Mouse (Mus musculus) heart, embryonic 15.5 days (tissue): ENCODE results near the gene Ivd. TPM values are rescaled to one million over a fixed set of nuclear protein-coding genes. Genes with fewer than 3 reads are reported as not detected.

Experiments used
- ATAC-seq: fragments of 200-750 bp; cut with Nextera tagmentation; replicated peaks from 2 replicates; pipeline ENCODE4 v1.8.0; 2017; ENCODE audit warnings: low read depth, moderate TSS enrichment; ENCODE audit not compliant: insufficient number of reproducible peaks, insufficient read depth, low FRiP score
- H3K27ac ChIP-seq: fragments of 300-500 bp; sonication (generic); 2 replicates; pipeline ENCODE4 v1.5.1; 2015; ENCODE audit warnings: mild to moderate bottlenecking, inconsistent platforms
- H3K27me3 ChIP-seq: fragments of 300-500 bp; sonication (generic); 2 replicates; pipeline ENCODE4 v1.6.1; 2015; ENCODE audit warnings: inconsistent platforms
- H3K36me3 ChIP-seq: fragments of 300-500 bp; sonication (generic); 2 replicates; pipeline ENCODE4 v1.6.1; 2015; ENCODE audit warnings: mild to moderate bottlenecking, inconsistent platforms
- H3K4me1 ChIP-seq: fragments of 300-500 bp; sonication (generic); replicated peaks from 2 replicates; pipeline ENCODE4 v1.6.1; 2015; ENCODE audit warnings: inconsistent platforms
- H3K4me2 ChIP-seq: fragments of 300-500 bp; sonication (generic); 2 replicates; pipeline ENCODE4 v1.6.1; 2015; ENCODE audit warnings: inconsistent platforms, mild to moderate bottlenecking, moderate library complexity
- H3K4me3 ChIP-seq: fragments of 300-500 bp; sonication (generic); 2 replicates; pipeline ENCODE4 v1.5.1; 2015; ENCODE audit warnings: mild to moderate bottlenecking, inconsistent platforms
- H3K9ac ChIP-seq: fragments of 300-500 bp; sonication (generic); 2 replicates; pipeline ENCODE4 v1.6.1; 2015; ENCODE audit warnings: mild to moderate bottlenecking, inconsistent platforms
- H3K9me3 ChIP-seq: fragments of 300-500 bp; sonication (generic); replicated peaks from 2 replicates; pipeline ENCODE4 v1.6.1; 2016; ENCODE audit warnings: inconsistent platforms
- WGBS: fragments of 180-500 bp; shearing (Covaris S2); methylation state at CpG from one replicate; pipeline ENCODE4 v1.1.7; 2015; ENCODE audit warnings: mixed read lengths; 5-methylcytosine and 5-hydroxymethylcytosine counted together
- polyA plus RNA-seq: library from polyadenylated mRNA; unstranded; fragments of >200 nt; fragmentation: Nextera tagmentation; extraction: Ambion mirVana; gene quantifications from 2 replicates; pipeline ENCODE4 v1.2.1, GENCODE M21; 2015

Ivd gene
- polyA plus RNA-seq, 1 experiment from 2014 or later, result 80.6 TPM

- Histone ChIP-seq H3K9ac (peak overlapping the region; percentile 52), H3K36me3 (peaks cover under 1% of the 10 kb centered on the region; the same call in 1 of the 2 replicates), H3K4me2 (peak overlapping the region; percentile 79), H3K9me3 (no peaks in the 10 kb centered on the region), H3K27ac (no peak overlapping the region), H3K4me3 (peak overlapping the region; percentile 46), H3K27me3 (peaks cover 29% of the 10 kb centered on the region), H3K4me1 (peaks cover 22% of the 10 kb centered on the region)
- WGBS, result 3% methylated on average over 32 of the region's 32 CpGs
- peak; percentile 72 for ATAC-seq
Measured at GRCm38 (mm10) chr2:118882840-118883679, 21.3 kb downstream of the Ivd start.

- no peaks in the 10 kb centered on the region for H3K36me3 ChIP-seq
- WGBS, result 51% methylated on average over 13 of the region's 13 CpGs
- H3K4me1 ChIP-seq, result peaks cover 17% of the 10 kb centered on the region
- no peaks in the 10 kb centered on the region for H3K9me3 ChIP-seq
- peak overlapping the region; percentile 48 for H3K4me2 ChIP-seq
- no peak for ATAC-seq
- H3K27ac ChIP-seq, result no peak overlapping the region
- no peak overlapping the region; the same call in 1 of the 2 replicates for H3K4me3 ChIP-seq
- peaks cover 44% of the 10 kb centered on the region for H3K27me3 ChIP-seq
- no peak overlapping the region for H3K9ac ChIP-seq
Measured at GRCm38 (mm10) chr2:118887440-118887839, 25.7 kb downstream of the Ivd start.

GRCm38 (mm10) chr2:118887845-118888548, 26.2 kb downstream of the Ivd start:
- H3K27me3 ChIP-seq, result peaks cover 48% of the 10 kb centered on the region
- no peaks in the 10 kb centered on the region for H3K36me3 ChIP-seq
- peak; percentile 25 for ATAC-seq
- 14% methylated on average over 14 of the region's 14 CpGs for WGBS
- no peak overlapping the region; the same call in 1 of the 2 replicates for H3K4me3 ChIP-seq
- peaks cover 12% of the 10 kb centered on the region for H3K4me1 ChIP-seq
- H3K9ac ChIP-seq, result no peak overlapping the region
- peak overlapping the region; percentile 48 for H3K4me2 ChIP-seq
- no peaks in the 10 kb centered on the region for H3K9me3 ChIP-seq
- no peak overlapping the region for H3K27ac ChIP-seq

GRCm38 (mm10) chr2:118891173-118891572, 29.4 kb downstream of the Ivd start:
- H3K36me3 ChIP-seq, result no peaks in the 10 kb centered on the region
- no peak overlapping the region for H3K9ac ChIP-seq
- peaks cover 14% of the 10 kb centered on the region for H3K4me1 ChIP-seq
- ATAC-seq, result no peak
- H3K27ac ChIP-seq, result no peak overlapping the region
- H3K9me3 ChIP-seq, result no peaks in the 10 kb centered on the region
- 88% methylated on average over 4 of the region's 4 CpGs for WGBS
- H3K27me3 ChIP-seq, result peaks cover 52% of the 10 kb centered on the region
- no peak overlapping the region for H3K4me3 ChIP-seq
- no peak overlapping the region for H3K4me2 ChIP-seq

- no peak overlapping the region for H3K27ac ChIP-seq
- H3K9me3 ChIP-seq, result no peaks in the 10 kb centered on the region
- peak overlapping the region; percentile 51 for H3K4me3 ChIP-seq
- WGBS, result 2% methylated on average over 38 of the region's 38 CpGs
- peaks cover 86% of the 10 kb centered on the region for H3K27me3 ChIP-seq
- ATAC-seq, result 0 out of 2 replicates have a peak, but pooled peaks have one; percentile 5
- H3K4me2 ChIP-seq, result peak overlapping the region; percentile 85
- no peaks in the 10 kb centered on the region for H3K36me3 ChIP-seq
- peak overlapping the region; percentile 54 for H3K9ac ChIP-seq
- peaks cover 35% of the 10 kb centered on the region for H3K4me1 ChIP-seq
Measured at GRCm38 (mm10) chr2:118895990-118896913, 34.5 kb downstream of the Ivd start.

- peak overlapping the region; percentile 51 for H3K4me3 ChIP-seq
- H3K27ac ChIP-seq, result no peak overlapping the region
- peaks cover 35% of the 10 kb centered on the region for H3K4me1 ChIP-seq
- H3K9me3 ChIP-seq, result no peaks in the 10 kb centered on the region
- H3K9ac ChIP-seq, result peak overlapping the region; percentile 54
- H3K36me3 ChIP-seq, result no peaks in the 10 kb centered on the region
- no peak for ATAC-seq
- H3K27me3 ChIP-seq, result peaks cover 80% of the 10 kb centered on the region
- peak overlapping the region; percentile 85 for H3K4me2 ChIP-seq
- 1% methylated on average over 13 of the region's 13 CpGs for WGBS
Measured at GRCm38 (mm10) chr2:118896914-118897291, 35.1 kb downstream of the Ivd start.

GRCm38 (mm10) chr2:118897392-118897791, 35.6 kb downstream of the Ivd start:
- Histone ChIP-seq H3K4me2 (peak overlapping the region; percentile 85), H3K9me3 (no peaks in the 10 kb centered on the region), H3K27ac (no peak overlapping the region), H3K4me1 (peaks cover 35% of the 10 kb centered on the region), H3K36me3 (no peaks in the 10 kb centered on the region), H3K9ac (0 out of 2 replicates have a peak overlapping the region, but pooled peaks have one; percentile 54), H3K27me3 (peaks cover 75% of the 10 kb centered on the region), H3K4me3 (peak overlapping the region; percentile 51)
- ATAC-seq, result no peak
- WGBS, result 7% methylated on average over 7 of the region's 7 CpGs

GRCm38 (mm10) chr2:118897808-118898207, 36.1 kb downstream of the Ivd start:
- Histone ChIP-seq H3K4me3 (peak overlapping the region; percentile 51; the same call in 1 of the 2 replicates), H3K9me3 (no peaks in the 10 kb centered on the region), H3K4me1 (peaks cover 39% of the 10 kb centered on the region), H3K27ac (no peak overlapping the region), H3K9ac (no peak overlapping the region), H3K27me3 (peaks cover 73% of the 10 kb centered on the region), H3K36me3 (no peaks in the 10 kb centered on the region), H3K4me2 (no peak overlapping the region)
- no peak for ATAC-seq
- 4% methylated on average over 11 of the region's 11 CpGs for WGBS

GRCm38 (mm10) chr2:118898771-118899170, 37.0 kb downstream of the Ivd start:
- no peak overlapping the region for H3K9ac ChIP-seq
- no peak overlapping the region for H3K4me3 ChIP-seq
- no peak overlapping the region for H3K4me2 ChIP-seq
- no peak overlapping the region for H3K27ac ChIP-seq
- 15% methylated on average over 4 of the region's 4 CpGs for WGBS
- H3K9me3 ChIP-seq, result no peaks in the 10 kb centered on the region
- peaks cover 49% of the 10 kb centered on the region for H3K4me1 ChIP-seq
- no peaks in the 10 kb centered on the region for H3K36me3 ChIP-seq
- peaks cover 66% of the 10 kb centered on the region for H3K27me3 ChIP-seq
- ATAC-seq, result no peak

- H3K27me3 ChIP-seq, result peaks cover 61% of the 10 kb centered on the region
- no peak overlapping the region for H3K4me3 ChIP-seq
- H3K9me3 ChIP-seq, result no peaks in the 10 kb centered on the region
- WGBS, result 22% methylated on average over 7 of the region's 7 CpGs
- no peak for ATAC-seq
- H3K27ac ChIP-seq, result no peak overlapping the region
- H3K4me2 ChIP-seq, result no peak overlapping the region
- H3K4me1 ChIP-seq, result peaks cover 54% of the 10 kb centered on the region
- no peak overlapping the region for H3K9ac ChIP-seq
- no peaks in the 10 kb centered on the region for H3K36me3 ChIP-seq
Measured at GRCm38 (mm10) chr2:118899306-118899705, 37.6 kb downstream of the Ivd start.
